Comparison of ENCODE assay signal across 17 mouse cellular contexts in the genomic region with DNA sequence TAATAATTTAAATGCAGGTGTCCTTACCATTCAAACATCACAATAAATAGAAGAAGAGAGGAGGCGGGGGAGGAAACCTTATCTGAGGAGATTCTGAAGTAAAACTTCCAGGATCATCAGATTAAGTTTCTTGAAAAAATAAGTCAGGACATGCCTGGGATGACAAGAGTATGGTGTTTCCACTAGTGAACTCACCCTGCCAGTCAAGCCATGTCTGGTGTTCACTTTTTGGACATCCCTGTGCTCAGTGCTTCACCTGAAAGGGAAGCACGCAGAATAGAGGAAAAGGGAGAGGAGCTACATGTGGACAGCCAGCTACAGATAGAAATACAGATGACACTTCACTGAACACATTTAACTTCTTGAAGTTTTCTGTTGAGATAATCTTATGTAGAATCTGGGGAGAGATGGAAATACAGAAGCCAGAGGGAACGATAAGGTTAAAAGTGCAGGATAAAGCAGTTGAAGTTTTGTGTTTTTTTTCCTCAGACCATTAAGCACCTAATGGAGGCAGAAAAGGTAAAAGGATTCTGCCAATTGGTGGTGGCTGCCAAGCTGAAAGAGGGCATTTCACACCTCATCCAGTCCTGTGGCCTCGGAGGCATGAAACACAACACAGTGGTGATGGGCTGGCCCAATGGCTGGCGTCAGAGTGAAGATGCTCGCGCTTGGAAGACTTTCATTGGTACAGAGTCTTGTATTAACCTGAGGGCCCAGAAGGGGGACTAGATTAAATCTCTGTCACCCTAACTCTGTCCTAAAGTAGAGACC.
"Had no signal": no experiment of that assay in that cellular context is flagged by ENCODE, and none has a peak within 500 bp of the region (broad histone marks: within the 10 kb centered on the region; RNA-seq: fewer than 3 reads in every experiment).

No protein-coding gene starts in this region.

- H3K4me1 ChIP-seq: lung, embryonic 15.5 days; megakaryocyte, embryonic 14.5 days; midbrain, embryonic 13.5 days; midbrain, embryonic 15.5 days; neural tube, embryonic 12.5 days; stomach, embryonic 15.5 days had no signal

- H3K4me3 ChIP-seq: lung, embryonic 15.5 days; megakaryocyte, embryonic 14.5 days; midbrain, embryonic 13.5 days; midbrain, embryonic 15.5 days; neural tube, embryonic 12.5 days; stomach, embryonic 15.5 days had no signal

- ATAC-seq: lung, postnatal 0 days; midbrain, embryonic 13.5 days; midbrain, embryonic 15.5 days had no signal

- H3K27me3 ChIP-seq: lung, embryonic 15.5 days; megakaryocyte, embryonic 14.5 days; midbrain, embryonic 13.5 days; midbrain, embryonic 15.5 days; neural tube, embryonic 12.5 days; stomach, embryonic 15.5 days had no signal

- H3K4me2 ChIP-seq: lung, embryonic 15.5 days; midbrain, embryonic 11.5 days; midbrain, embryonic 13.5 days; midbrain, embryonic 15.5 days; neural tube, embryonic 12.5 days; stomach, embryonic 15.5 days had no signal

- H3K9ac ChIP-seq: lung, embryonic 15.5 days; midbrain, embryonic 13.5 days; midbrain, embryonic 15.5 days; neural tube, embryonic 12.5 days; stomach, embryonic 15.5 days had no signal

- DNase-seq: lung, adult 2 months; lung, postnatal 14 days; lung, postnatal 36 days; right cerebral cortex, postnatal 14 days; thymus, adult 2 months; thymus, postnatal 25 days; thymus, postnatal 4 days had no signal

- H3K9me3 ChIP-seq: lung, embryonic 15.5 days; megakaryocyte, embryonic 14.5 days; midbrain, embryonic 13.5 days; midbrain, embryonic 15.5 days; neural tube, embryonic 12.5 days; stomach, embryonic 15.5 days had no signal

- H3K27ac ChIP-seq: lung, embryonic 15.5 days; macrophage; midbrain, embryonic 13.5 days; midbrain, embryonic 15.5 days; neural tube, embryonic 12.5 days; stomach, embryonic 15.5 days; stomach, postnatal 0 days had no signal
